Mouse (Mus musculus): Measurements from ENCODE around the gene Mrpl43. TPM values are rescaled to one million over a fixed set of nuclear protein-coding genes. Genes with fewer than 3 reads are reported as not detected.

Gene Mrpl43
- polyA plus RNA-seq, 1 experiment from 2014 or later, result 84.9 TPM

DNA sequence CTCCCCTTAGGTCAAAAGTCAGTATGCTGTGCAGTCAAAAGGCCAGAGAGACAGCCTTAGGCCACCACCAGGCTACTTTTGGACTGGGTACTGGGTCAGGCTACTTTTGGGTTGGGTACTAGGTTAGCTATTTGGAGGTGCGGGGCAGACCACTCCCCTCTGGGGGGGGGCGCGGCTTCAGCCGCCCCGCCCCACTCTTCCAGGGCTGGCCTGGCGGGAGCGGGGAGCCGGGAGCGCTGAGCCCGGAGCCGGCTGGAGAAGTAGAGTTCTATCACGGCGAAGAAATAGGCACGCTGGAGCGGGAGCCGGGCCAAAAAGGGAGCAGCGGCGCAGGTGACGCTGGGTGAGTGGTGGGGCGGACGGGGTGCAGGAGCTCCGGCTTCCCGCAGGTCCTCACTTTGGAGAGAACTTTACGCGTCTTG is 8.8 kb upstream of the Mrpl43 start:
- Histone ChIP-seq H3K4me3 (peak overlapping the region; percentile 65), H3K36me3 (peaks cover 20% of the 10 kb centered on the region), H3K4me2 (peak overlapping the region; percentile 91), H3K9ac (peak overlapping the region; percentile 87), H3K4me1 (replicated peaks) (peaks cover 55% of the 10 kb centered on the region), H3K27me3 (no peaks in the 10 kb centered on the region), H3K9me3 (no peaks in the 10 kb centered on the region), H3K27ac (replicated peaks) (peak overlapping the region; percentile 98)
- WGBS, result under 1% methylated on average over 25 of the region's 25 CpGs
- ATAC-seq (ENCODE audit: low read depth), result no peak

DNA sequence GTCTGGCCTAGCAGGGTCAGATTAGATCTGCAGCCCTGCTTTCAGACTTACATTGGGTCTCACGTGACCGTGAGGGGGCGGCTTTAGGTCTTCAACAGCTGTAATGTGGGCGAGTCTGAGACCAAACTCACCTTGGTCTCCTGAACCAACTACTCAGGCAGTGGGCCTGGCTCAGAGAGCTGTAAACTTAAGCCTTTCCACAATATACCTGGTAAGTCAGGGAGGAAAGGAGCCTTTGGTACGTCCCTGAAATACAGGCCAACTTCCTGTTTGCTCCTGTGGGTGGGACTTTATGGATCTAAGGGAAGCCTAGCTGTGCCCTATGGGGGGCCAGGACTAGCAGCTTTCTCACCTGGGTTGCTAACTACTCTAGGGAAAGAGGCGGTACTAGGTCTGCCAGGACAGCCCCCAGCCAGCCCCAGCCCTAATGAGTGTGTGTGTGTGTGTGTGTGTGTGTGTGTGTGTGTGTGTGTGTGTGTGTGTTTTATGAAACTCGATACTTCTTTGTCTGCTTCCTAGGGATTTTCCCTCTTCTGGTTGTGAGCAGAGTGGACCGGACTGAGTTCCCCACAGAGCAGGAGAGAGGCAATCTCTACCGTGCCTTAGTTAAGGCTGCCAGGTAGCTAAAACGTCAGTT is 8.2 kb upstream of the Mrpl43 start, which contains the start of gene Lzts2:
TSS of gene Lzts2 (plus strand) at position 80 of the 637 bp plus-strand sequence.
- no peak for ATAC-seq (ENCODE audit: low read depth)
- peak within 1 kb of the TSS; percentile 91 for H3K4me2 ChIP-seq
- peak within 1 kb of the TSS; percentile 98 for H3K27ac ChIP-seq (replicated peaks)
- H3K36me3 ChIP-seq, result peaks cover 24% of the 10 kb centered on the region
- H3K9me3 ChIP-seq, result no peaks in the 10 kb centered on the region
- H3K27me3 ChIP-seq, result no peaks in the 10 kb centered on the region
- peak within 1 kb of the TSS; percentile 87 for H3K9ac ChIP-seq
- peaks cover 50% of the 10 kb centered on the region for H3K4me1 ChIP-seq (replicated peaks)
- 10% methylated on average over 10 of the region's 10 CpGs for WGBS
- peak within 1 kb of the TSS; percentile 65 for H3K4me3 ChIP-seq

DNA sequence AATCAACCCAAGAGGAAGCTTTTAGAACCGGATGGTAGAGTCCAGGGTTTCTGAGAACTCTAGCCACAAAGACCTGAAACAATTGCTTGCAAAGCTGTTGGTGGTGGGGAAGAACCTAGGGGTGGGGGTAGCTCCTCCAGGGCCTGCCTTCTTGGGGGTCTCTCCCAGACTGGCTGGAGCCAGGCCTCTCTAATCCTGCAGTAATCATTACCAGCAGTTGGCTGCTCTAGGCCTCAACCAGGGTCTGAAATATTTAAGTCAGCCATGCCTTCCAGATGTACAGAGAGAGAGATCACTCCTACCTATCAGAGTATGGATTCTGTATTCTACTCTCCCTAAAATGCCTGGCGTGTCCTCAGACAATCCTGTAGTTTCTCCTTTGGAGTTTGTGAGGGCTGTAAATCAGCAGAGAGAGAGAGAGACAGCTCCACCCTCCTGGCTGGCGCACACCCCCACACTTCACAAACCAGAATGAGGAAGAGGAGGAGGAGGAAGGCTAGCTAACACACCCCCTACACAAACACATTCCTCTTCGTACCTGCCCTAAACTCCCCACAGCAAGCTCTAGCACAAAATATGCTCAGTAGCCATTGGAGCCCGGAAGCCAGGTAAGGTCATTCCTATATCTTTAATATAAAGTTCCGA is 7.5 kb upstream of the Mrpl43 start:
- no peak for ATAC-seq (ENCODE audit: low read depth)
- H3K4me2 ChIP-seq, result no peak overlapping the region
- WGBS, result 55% methylated on average over 6 of the region's 6 CpGs
- H3K9ac ChIP-seq, result no peak overlapping the region
- 0 out of 2 replicates have a peak overlapping the region, but pooled peaks have one; percentile 13 for H3K27ac ChIP-seq (replicated peaks)
- H3K4me1 ChIP-seq (replicated peaks), result peaks cover 48% of the 10 kb centered on the region
- no peaks in the 10 kb centered on the region for H3K9me3 ChIP-seq
- H3K27me3 ChIP-seq, result no peaks in the 10 kb centered on the region
- H3K36me3 ChIP-seq, result peaks cover 26% of the 10 kb centered on the region
- H3K4me3 ChIP-seq, result no peak overlapping the region

DNA sequence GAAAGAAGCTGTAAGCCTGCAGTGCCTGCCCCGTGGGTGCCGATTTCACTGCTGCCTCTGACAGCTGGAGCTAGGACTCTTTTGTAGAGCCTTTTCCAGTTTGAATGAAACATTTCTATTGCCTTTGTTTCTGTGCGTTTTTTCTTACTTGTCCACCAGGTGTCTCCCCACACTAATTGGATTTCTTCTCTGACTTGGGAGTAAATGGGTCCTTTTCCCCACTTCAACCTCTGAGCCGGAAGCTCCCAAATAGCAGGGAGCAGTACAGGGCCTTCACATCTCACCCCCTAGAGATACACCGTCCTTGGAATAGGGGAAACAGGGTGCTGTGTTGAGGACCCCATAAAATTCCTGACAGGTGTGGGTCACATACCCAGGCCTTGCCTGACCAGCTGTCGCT is 6.4 kb upstream of the Mrpl43 start:
- no peak for ATAC-seq (ENCODE audit: low read depth)
- peak overlapping the region; percentile 81 for H3K27ac ChIP-seq (replicated peaks)
- peaks cover 54% of the 10 kb centered on the region for H3K4me1 ChIP-seq (replicated peaks)
- no peak overlapping the region; the same call in 1 of the 2 replicates for H3K4me3 ChIP-seq
- H3K27me3 ChIP-seq, result no peaks in the 10 kb centered on the region
- 34% methylated on average over 6 of the region's 6 CpGs for WGBS
- peak overlapping the region; percentile 55 for H3K9ac ChIP-seq
- H3K9me3 ChIP-seq, result no peaks in the 10 kb centered on the region
- peaks cover 31% of the 10 kb centered on the region for H3K36me3 ChIP-seq
- no peak overlapping the region for H3K4me2 ChIP-seq

DNA sequence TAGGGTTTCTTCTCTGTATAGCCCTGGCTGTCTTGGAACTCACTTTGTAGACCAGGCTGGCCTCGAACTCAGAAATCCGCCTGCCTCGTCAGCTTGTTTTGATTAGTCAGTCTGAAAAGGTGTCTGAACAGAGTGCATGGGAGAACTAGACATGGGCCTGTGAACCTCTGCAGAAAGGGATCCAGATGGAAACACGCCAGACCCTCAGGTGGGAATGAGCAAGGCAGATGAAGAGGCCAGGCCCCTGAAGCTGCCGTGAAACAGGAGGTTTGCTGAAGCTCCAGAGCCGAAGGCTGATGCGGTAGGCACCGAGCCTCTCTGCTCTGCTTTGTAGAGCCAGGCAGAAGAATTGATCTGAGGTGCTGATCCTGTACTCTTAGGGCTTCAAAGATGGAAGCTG is 6.0 kb upstream of the Mrpl43 start:
- Histone ChIP-seq H3K4me1 (replicated peaks) (peaks cover 56% of the 10 kb centered on the region), H3K27me3 (no peaks in the 10 kb centered on the region), H3K27ac (replicated peaks) (peak overlapping the region; percentile 81), H3K9ac (peak overlapping the region; percentile 55), H3K36me3 (peaks cover 31% of the 10 kb centered on the region), H3K9me3 (no peaks in the 10 kb centered on the region), H3K4me2 (no peak overlapping the region), H3K4me3 (no peak overlapping the region; the same call in 1 of the 2 replicates)
- WGBS, result 85% methylated on average over 8 of the region's 8 CpGs
- no peak for ATAC-seq (ENCODE audit: low read depth)

DNA sequence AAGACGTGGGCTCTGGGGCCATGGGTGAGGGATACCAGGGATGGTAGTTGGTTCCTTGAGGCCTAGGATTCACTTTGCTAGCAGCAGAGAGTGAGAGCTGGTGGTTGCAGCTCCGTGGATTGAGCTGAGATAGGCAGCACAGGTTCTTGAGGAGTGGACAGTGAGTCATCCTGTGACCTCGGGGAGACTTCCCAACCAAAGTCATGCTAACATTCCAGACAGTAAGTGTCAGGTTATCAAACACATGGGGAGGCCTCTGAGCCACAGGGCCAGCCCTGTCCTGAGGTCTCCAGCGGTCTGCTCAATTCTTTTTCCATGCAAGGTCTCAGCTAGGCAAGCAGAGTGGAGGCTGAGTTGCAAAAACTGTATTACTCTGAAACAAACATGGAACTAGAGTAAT is 4.4 kb upstream of the Mrpl43 start:
- H3K27ac ChIP-seq (replicated peaks), result no peak overlapping the region
- H3K4me1 ChIP-seq (replicated peaks), result peaks cover 48% of the 10 kb centered on the region
- no peak for ATAC-seq (ENCODE audit: low read depth)
- H3K9me3 ChIP-seq, result no peaks in the 10 kb centered on the region
- H3K4me3 ChIP-seq, result no peak overlapping the region
- no peak overlapping the region for H3K9ac ChIP-seq
- 93% methylated on average over 4 of the region's 4 CpGs for WGBS
- no peak overlapping the region for H3K4me2 ChIP-seq
- H3K36me3 ChIP-seq, result peaks cover 31% of the 10 kb centered on the region
- H3K27me3 ChIP-seq, result no peaks in the 10 kb centered on the region

DNA sequence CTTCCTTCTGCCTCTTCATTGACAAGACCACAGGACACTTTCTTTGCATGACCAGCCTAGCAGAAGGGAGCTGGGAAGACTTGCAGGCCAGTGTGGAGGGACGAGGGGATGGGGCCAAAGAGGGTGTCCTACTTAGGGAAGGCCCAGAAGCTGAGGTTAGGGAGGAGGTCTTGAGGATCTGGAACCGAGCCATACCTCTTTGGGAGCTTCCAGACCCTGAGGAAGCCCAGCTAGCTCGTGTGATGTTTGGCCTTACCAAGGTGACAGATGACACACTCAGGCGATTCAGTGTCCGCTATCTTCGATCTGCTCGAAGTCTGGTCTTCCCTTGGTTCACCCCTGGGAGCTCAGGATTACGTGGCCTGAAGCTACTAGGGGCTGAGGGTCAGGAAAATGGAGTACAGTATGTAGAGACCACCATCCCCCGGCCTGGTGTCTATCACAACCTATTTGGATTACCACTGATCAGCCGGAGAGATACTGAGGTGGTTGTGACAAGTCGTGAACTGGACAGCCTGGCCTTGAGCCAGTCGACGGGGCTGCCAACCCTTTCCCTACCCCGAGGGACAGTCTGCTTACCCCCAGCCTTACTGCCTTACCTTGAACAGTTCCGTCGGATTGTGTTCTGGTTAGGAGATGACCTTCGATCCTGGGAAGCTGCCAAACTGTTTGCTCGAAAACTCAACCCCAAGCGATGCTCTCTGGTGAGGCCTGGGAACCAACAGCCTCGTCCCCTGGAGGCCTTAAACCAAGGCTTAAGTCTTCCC is 1.4 kb upstream of the Mrpl43 start:
- 93% methylated on average over 20 of the region's 20 CpGs for WGBS
- H3K36me3 ChIP-seq, result peaks cover 52% of the 10 kb centered on the region
- no peak for ATAC-seq (ENCODE audit: low read depth)

DNA sequence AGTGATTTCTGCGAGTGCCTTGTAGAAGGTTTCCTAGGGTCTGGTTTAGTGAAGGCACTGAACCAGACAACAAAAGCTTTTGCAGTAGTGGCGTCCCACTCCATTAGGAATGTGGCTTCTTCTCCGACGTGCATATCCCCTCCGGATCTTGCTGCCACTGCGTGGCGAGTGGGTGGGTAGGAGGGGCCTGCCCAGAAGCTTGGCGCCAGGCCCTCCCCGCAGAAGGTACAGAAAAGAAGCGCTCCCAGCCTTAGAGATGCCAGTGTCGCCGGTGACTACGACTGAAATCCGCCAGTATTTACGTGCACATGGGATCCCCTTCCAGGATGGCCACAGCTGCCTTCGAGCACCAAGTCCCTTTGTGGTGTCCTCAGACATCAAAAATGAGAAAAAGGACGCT is 779 bp upstream of the Mrpl43 start:
- WGBS, result 48% methylated on average over 17 of the region's 17 CpGs
- H3K4me1 ChIP-seq (replicated peaks), result peaks cover 45% of the 10 kb centered on the region
- no peak; the same call in 1 of the 2 replicates for ATAC-seq (ENCODE audit: low read depth)
- peaks cover 58% of the 10 kb centered on the region for H3K36me3 ChIP-seq
- H3K4me2 ChIP-seq, result peak overlapping the region; percentile 77
- H3K9ac ChIP-seq, result peak overlapping the region; percentile 83
- peak overlapping the region; percentile 81 for H3K4me3 ChIP-seq
- H3K9me3 ChIP-seq, result no peaks in the 10 kb centered on the region
- H3K27ac ChIP-seq (replicated peaks), result peak overlapping the region; percentile 79
- no peaks in the 10 kb centered on the region for H3K27me3 ChIP-seq

More for the DNA sequence above, 1.4 kb upstream of the Mrpl43 start:
- peak overlapping the region; percentile 81 for H3K4me3 ChIP-seq
- H3K27me3 ChIP-seq, result no peaks in the 10 kb centered on the region
- peak overlapping the region; percentile 79; the same call in 1 of the 2 replicates for H3K27ac ChIP-seq (replicated peaks)
- H3K9me3 ChIP-seq, result no peaks in the 10 kb centered on the region
- H3K9ac ChIP-seq, result peak overlapping the region; percentile 83; the same call in 1 of the 2 replicates
- peak overlapping the region; percentile 77 for H3K4me2 ChIP-seq
- peaks cover 49% of the 10 kb centered on the region for H3K4me1 ChIP-seq (replicated peaks)

DNA sequence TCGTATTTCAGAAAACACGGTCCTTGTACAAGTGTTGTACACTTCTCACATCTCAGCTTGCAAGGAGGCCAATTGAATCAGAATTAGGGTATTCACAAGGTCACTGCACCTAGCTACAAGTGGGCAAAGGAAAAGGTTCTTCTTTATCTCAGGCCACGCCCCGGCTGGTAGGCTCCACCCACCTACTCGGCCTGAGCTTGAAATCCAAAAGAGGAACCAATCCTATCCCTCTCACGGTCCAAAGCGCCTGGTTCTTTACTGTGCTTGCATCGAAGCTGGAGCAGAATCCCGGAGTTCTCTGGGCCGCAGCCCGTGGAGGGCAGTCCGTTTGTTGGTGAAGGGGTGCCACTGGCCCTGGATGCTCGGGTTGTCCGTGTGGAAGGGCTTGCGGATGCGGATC is 798 bp downstream of the Mrpl43 start, which contains the start of gene Twnk:
TSS of gene Twnk (plus strand) at position 220 of the 400 bp plus-strand sequence.
- Histone ChIP-seq H3K36me3 (peaks cover 58% of the 10 kb centered on the region), H3K4me3 (peak within 1 kb of the TSS; percentile 81), H3K4me2 (peak within 1 kb of the TSS; percentile 77), H3K9ac (peak within 1 kb of the TSS; percentile 83), H3K27me3 (no peaks in the 10 kb centered on the region), H3K4me1 (replicated peaks) (peaks cover 45% of the 10 kb centered on the region), H3K27ac (replicated peaks) (peak within 1 kb of the TSS; percentile 79), H3K9me3 (no peaks in the 10 kb centered on the region)
- 10% methylated on average over 16 of the region's 16 CpGs for WGBS
- ATAC-seq (ENCODE audit: low read depth), result no peak

DNA sequence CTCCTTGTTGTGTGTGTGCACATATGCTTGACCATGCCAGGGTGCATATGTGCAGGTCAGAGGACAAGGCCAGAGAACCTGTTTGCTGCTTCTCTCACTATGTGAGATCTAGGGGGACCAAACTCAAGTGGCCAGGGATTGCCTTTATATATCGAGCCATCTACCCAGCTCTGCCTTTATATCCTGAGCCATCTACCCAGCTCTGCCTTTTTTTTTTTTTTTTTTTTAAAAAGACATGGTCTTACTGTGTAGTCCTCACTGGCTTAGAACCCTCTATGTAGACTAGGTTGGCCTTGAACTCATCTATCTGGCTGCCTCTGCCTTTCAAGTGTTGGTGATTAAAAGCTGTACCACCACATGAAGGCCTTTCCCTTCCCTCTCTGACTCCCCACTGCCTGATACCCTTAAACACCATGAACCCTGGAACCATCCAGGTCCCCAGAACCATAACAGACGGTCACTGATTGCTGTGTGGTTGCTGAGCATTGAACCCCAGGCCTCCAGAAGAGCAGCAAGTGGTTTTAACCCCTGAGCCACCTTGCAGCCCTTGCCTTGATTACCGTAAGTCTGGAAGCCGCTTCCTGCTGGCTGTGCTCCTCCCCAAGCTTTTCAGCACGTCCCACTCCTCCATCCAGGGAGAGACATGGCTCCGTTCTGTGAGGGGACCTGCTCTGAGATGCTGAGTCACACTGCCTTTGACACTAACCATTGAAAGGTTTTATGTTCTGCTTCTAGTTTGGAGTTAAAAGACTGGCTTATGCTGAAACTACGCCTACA is 2.3 kb downstream of the Mrpl43 start:
- Histone ChIP-seq H3K9ac (no peak overlapping the region), H3K27ac (replicated peaks) (no peak overlapping the region), H3K36me3 (peaks cover 63% of the 10 kb centered on the region), H3K27me3 (no peaks in the 10 kb centered on the region), H3K4me1 (replicated peaks) (peaks cover 42% of the 10 kb centered on the region), H3K4me3 (no peak overlapping the region), H3K4me2 (no peak overlapping the region), H3K9me3 (no peaks in the 10 kb centered on the region)
- WGBS, result 88% methylated on average over 7 of the region's 7 CpGs
- no peak for ATAC-seq (ENCODE audit: low read depth)

DNA sequence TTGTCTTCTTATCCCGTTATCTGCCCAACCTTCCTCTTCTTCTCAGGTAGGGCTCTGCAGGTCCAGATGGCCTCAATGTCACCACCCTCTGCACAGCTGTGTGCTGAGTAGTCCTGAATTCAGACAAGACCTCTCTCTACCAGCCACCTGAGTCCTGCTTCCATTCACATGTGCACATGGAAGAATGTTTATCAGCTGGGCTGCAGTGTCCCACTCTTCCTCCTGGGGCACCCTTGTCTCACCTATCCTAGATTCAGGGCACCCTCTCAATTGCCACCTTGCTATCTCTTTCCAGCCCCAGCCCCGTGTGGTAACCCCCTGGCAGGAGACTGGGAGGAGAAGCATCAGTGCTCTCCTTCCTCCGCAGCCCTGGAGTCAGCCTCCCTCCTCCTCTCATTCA is 3.9 kb downstream of the Mrpl43 start:
- H3K27me3 ChIP-seq, result no peaks in the 10 kb centered on the region
- H3K36me3 ChIP-seq, result peaks cover 74% of the 10 kb centered on the region
- H3K4me1 ChIP-seq (replicated peaks), result peaks cover 25% of the 10 kb centered on the region
- no peak for ATAC-seq (ENCODE audit: low read depth)
- H3K4me2 ChIP-seq, result no peak overlapping the region
- no peaks in the 10 kb centered on the region for H3K9me3 ChIP-seq
- H3K27ac ChIP-seq (replicated peaks), result no peak overlapping the region
- WGBS, result 64% methylated on average over 3 of the region's 3 CpGs
- H3K9ac ChIP-seq, result no peak overlapping the region
- no peak overlapping the region for H3K4me3 ChIP-seq

Data from neural tube, embryonic 13.5 days (tissue).